Mouse (Mus musculus) ZHBTc4 (cell line): Measurements from ENCODE around the gene Rptor.

Experiments
- DNase-seq: peaks from one replicate; pipeline ENCODE4 v3.0.0-alpha.2; 2011; ENCODE audit warnings: low read depth, low spot score

Gene Rptor

DNA sequence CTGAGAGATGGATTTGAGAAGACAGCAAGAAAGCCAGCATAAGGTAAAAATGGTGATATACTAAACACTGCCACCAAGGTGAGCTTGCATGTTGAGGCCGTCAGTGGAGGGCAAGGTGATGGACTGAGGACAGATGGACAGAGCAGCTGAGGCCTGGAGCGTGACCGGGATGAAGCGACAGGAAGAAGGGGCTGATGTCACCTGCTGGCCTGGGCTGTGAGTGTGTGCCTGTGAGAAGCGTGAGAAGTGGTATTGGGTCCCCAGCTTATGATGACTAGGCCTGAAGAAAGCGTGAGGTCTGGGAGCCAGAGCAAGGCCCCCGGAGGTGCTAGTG lies 130.9 kb downstream of the Rptor start:
- no peak for DNase-seq

DNA sequence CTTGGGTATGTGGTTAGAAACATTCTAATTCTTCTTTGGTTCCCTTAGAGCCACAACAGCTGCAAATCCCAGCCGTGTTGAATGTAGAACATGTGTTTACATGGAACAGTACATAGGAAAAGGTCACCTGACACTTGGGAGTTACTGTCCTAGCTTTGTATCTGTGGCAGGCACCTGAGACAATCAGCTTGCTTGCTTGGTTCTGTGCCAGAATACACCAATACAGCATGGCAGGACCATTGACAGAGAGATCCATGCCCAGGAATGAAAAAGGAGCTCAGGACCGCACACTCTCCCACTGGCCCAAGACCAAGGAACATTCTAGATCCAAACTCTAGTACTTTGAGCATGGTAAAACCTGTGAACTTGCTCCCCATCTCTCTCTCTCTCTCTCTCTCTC lies 132.4 kb downstream of the Rptor start:
- DNase-seq, result no peak

DNA sequence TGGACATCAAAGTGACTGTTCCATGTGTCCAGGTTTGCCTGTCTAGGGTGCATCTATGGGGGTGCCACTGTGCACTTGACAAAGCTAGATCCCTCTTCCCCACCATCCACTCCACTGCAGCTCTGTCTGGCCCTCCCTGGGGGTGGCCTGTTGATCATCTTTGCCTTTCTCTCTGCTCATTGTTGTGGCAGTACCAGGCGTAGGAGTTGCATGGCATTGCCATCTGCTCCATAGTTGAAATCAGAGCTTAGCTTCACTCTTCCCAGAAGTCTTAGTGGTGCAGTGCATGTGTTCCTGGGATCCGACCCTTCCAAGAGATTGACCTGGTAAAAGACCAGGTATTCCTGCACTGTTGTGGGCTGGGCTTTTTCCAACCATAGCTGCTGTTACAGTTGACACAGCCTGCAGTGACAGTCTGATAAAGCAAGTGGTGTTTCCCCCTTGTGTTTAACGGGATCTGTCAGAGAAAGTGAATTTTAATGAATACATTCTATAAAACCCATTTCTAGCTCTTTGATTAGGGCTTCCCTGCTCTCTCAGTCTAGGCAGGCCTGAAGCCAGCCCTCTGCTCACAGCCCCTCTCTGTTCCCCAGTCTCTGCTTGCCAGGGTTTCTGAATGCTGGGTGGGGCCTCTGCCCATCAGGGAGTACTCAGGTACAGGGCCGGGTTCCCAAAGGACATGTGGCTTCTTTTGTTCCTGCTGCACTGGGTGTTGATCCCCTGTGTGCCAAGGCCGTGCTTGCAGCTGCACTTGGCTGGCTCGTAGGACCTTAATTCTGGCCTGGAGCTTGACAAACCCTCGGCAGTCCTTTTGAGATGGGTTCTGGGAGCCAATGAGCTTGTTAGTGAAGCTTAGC lies 136.5 kb downstream of the Rptor start:
- peak; percentile 73 for DNase-seq

DNA sequence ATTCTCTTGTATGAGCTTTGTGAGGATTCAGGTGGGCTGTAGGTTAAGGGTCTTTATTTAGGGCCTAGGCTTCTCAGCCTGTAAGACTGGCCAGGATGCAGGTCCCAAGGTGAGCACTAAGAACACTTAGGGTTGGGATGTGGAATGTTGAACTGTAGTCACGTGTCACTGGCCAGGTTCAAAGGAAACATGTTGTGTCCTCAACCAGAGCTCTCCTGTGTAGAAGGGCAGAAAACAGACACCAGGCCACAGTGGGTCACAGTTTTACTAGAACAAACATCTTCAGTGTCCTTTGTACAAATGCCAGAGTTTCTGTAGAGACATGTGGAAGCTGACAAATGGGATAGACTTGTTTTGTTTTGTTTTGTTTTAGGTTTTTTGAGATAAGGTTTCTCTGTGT lies 138.7 kb downstream of the Rptor start:
- DNase-seq, result no peak

DNA sequence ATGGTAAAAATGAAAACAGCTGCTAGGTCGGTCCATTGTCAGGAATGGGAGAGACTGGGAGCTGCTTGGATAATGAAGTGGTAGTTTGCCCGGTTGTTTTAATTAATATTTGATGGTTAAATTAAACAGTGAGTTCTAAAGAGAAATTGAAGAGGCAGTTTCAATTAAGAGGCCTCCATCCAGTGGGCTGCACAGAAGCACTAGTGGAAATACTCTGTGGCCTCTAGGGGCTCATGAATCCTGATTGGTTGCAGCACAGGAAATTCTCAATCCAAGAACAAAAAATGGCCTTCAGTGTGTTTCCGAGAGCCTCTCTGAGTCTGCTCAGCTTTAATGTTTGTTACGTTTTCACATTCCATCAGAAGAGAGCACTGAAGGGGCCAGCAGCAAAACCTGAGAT lies 141.7 kb downstream of the Rptor start:
- no peak for DNase-seq

DNA sequence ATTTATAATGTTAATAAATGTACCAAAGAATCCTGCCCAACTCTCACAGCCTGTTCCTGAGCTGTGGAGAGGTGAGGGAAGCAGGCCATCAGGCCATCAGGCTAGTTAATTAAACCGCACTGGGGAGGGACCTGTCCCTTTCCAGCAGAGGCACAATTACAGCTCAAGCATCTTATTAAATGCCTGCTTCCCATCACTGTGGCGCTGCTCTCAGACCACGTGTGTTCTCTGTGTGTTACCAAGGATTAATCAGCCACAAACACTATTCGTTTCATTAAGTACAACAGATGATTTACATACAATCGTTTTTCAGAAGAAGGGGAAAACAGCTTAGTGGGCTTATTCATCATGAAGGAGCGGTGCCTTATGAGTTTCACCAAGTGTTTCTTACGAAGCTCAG lies 142.6 kb downstream of the Rptor start:
- DNase-seq, result no peak

DNA sequence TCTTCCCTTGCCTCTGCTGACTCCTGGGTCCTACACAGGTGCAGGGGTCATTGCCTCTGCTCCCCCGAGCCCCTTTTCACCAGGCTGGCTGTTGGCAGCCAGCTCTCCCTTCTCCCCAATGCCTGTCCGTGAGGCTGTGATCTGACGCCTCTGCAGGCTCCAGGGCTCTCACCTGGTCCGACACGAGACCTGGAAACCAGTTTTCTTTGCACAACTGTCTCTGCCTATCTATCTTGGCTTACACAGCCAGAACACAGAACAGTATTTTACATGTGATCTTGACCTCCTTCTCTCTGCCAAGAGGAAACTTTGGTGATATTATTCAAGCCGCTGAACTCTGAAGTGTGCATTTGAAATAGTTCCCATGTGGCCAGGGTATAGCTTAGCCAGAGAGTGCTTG lies 151.8 kb downstream of the Rptor start:
- DNase-seq, result no peak

DNA sequence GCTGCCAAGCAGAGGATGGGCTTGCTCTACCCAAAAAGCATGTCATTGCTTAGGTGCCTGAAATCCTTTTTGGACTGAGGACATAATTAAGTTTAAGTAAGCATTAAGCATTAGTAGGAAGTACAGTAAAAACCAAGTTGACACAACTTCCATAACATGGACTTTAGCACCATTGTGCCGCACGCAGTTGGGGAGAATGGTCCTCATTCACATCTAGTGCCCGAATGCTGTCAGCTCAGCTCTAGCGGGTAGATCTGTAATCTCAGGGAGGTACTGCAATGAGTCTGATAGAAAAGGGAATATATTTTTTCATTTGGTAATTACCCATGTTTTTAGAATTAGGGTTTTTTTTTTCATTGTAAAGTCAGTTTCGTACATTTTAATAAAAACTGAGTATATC lies 155.5 kb downstream of the Rptor start:
- no peak for DNase-seq

DNA sequence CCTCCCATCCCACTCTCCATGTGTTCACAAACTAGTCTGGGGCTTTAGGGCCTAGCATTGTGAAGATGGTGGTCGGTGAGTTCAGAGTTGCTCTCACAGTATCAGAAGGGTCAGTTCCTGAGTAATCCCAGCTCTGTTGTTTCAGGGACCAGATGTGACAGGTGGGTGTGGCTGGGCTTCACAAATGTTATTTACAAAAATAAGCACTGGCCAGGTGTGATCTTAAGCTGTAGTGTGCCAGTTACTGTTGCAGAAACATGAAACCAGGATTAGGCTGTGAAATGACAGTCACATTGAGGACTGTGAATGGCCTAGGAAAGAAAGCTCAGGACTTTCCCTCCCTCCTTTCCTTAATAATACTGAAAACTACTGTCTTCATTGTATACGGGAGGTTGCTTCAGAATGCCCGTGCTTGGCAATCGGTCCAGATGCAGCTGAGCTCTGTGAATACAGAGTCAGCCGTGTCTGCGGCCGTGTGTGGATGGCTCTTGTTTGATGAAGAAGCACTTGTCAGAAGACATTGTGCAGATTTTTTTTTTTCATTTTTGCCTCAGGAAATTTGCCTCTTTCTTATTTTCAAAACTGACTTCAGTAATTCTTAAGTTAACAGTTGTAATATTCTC lies 156.1 kb downstream of the Rptor start:
- no peak for DNase-seq

DNA sequence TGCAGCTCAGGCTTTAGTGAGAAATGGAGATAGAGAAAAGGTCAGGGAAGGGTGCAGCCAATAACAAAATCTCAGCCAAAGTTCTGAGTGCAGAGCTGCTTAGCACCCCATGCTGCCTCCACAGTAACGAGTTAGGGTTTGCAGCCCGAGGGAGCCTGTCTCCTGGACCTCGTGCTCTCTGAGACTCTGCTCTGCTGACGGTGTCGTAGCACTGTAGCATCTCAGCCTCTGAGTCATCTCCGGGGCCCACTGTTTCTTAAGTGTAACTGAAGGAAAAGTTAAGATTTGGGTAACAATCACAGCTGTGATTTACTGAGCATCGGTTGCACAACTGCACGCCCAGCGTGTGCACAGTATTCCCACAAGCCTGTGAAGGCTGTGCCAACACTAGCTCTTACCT lies 160.2 kb downstream of the Rptor start:
- no peak for DNase-seq

DNA sequence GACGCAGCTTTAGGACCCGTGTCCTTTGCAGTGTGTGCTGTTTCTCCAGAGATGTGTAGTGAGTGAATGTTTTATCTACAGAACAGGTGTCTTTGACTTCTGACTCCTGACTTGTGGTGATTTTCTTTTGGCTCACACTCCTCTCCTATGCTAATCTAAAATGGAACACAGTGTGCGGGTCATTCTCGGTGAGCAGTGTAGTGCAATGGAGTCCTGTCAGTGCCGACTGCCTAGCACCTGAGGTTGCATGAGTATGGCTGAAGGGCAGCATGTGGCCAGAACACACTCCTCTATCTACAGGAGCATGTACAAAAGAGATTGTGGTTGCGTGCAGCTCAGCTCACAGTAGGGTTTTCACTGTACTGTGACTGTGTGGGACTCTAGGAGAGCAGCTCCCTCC lies 163.3 kb downstream of the Rptor start:
- no peak for DNase-seq

DNA sequence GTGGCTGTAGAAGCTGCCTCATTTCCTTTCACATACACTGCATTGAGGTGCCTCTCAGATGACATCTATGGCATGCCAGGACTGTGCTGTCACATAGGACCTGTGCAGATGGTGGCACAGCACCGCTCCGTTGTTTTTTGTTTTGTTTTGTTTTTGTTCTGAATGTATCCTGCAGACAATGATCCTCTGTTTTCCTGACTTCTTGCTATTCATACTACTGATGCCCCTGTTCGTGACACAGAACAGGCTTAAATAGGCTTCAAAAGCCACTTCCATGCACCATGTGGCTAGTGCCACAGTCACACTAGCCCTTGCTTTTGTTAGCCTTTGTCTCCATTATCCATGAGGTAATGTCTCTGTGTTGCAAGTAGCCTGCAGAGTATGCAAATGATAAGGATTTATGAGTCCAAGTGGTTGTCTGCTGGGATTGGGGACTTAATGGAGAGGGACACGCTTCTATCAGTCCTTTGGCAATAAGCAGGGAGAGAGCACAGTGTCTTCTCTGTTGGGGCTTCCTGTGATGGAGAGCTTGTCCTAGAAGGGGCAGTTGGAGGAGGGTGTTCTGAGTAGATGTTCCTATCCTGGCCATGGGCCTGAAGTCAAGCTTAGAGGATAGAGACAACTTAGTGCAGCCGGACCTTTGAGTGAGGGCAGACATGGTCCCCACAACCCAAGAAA lies 164.2 kb downstream of the Rptor start:
- DNase-seq, result no peak

DNA sequence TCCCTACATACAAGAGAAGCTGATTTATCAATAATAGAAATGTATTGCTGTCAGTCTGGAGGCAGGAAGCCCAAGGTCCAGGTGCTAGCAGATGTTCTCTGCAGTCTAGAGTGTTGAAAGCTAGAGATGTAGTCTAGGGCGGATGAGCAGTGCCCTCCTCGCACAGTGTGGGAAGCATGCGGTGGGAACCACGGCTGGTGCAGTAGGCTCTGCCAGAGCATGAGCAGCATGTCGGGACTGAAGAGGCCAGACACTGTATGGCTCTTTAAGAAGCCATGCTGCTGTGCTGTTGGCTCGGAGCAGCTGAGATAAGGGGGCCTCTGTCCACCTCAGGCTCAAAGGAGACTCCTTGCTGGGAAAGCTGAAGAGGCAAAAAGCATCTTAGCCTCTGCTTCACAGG lies 164.8 kb downstream of the Rptor start:
- no peak for DNase-seq

DNA sequence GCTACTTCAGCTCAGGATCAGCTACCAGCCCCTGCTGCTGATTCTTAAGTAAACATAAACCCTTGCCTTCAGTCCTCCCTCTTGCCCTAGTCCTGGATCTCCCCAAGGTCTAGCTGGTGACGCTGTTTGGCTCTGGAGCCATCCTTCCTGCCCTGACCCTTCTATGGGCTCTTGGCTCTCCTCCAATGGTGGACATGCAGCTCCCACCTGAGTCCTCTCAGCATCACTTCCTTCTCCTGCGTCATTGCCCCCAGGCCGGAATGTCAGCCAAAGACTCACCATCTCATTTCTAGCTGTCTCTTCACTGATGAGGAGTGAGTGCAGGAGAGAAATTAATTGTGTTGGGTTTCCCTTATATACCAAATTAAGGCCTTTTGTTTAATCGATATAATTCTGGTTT lies 165.8 kb downstream of the Rptor start:
- no peak for DNase-seq

DNA sequence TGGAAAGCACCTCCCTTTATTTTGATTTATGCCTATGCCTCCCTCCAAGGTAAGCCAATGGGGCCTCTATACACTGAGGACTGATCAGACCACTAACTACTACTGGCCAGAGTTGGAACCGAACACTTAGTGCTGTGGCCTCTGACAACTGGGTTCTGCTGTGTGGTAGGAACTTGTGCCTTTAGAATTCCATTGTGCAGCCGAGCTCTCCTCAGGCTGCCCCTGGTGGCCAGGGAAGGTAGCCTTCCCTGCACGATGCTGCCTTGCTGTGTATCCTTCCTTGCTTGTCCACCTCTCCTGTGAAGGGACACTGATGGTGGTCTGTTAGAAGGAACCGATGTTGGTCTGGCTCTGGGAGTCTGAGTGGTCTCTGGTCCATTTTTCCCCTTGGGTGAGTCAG lies 167.0 kb downstream of the Rptor start:
- DNase-seq, result peak; percentile 17

DNA sequence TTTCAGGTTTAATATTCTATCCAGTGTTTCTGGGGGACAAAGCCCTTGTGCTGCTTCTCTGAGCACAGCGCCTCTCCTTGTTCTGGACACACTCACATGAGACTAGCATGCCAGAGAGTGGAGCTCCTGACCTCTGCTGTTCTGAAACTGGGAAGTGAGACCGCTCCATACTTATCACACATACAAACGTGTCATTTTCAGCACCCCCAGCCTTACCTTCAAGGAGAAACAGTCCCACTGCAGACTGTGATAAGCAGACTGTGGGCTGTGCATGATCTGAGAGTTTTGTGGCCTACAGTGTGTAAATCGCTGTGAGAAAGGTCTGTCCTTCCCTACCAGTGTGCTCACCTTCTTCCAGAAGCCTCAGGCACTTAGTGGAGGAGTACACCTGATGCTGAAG lies 168.3 kb downstream of the Rptor start:
- no peak for DNase-seq

DNA sequence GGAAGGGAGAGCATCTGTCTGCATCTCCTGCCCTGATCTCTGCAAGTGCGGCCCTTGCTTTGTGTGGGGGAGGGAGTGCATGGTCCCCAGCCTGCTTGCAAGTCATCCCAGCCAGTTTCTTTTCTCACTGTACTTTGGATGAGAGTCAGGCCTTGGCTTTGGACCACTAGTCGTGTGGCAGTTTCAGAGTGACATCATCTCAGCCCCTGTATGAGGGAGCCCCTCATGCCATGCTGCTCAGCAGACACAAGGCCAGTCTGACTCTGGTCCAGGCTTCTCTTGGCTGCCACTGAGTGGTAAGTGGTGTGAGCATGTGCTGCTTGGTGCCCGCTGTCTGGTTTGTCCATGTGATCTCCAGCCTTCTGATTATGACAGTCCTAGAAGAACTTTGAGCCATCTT lies 170.2 kb downstream of the Rptor start:
- DNase-seq, result no peak

DNA sequence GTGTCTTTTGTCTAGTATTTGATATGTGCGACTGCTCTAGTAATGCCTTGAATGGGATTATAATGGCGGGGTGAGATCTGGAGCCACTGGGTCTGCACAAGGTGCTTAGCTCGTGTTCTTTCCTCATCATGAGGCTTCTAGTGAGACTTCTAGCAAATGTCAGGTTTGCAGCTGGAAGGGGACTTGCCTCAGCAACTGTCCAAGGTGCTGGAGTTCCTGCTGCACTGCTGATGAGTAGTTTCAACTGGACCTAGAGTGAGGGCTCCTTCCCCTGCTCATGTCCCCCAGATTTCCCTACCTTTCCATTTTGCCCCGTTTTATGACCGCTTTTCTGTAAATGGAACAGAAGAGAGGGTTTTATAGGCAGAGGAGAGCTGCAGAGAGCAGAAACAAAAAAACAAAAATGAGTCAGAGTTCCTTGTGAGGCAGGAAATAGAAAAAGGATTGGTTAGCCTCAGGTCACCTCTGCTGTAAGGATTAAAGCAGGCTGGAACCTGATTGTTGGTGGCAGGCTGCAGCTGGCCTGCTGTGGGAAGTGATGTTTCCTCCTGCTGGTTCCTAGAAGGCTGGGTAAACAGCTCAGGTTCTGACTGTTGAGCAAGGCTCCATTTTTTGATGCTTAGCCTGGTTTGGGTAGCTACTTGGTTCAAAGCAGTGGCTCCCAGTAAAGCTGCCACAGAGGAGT lies 172.5 kb downstream of the Rptor start:
- peak; percentile 56 for DNase-seq

DNA sequence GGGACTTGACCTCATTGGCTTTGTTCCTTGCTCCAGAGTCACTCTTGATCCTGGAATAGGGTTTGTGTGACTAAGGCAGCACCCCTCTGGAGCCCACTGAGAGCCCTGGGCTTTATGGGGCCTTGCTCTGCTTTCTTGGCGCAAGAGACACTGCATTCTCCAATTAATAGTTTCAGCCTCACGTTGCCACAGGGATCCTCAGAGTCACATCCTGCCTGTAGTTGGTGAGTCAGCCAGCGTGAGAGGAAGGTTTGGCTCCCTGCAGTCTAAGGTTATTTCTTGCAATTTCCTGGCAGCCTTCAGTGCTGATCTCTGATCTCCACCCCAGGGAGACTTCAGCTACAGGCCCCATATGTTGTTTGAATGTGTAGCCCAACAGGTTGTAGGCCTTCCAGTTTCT lies 174.5 kb downstream of the Rptor start:
- DNase-seq, result no peak

DNA sequence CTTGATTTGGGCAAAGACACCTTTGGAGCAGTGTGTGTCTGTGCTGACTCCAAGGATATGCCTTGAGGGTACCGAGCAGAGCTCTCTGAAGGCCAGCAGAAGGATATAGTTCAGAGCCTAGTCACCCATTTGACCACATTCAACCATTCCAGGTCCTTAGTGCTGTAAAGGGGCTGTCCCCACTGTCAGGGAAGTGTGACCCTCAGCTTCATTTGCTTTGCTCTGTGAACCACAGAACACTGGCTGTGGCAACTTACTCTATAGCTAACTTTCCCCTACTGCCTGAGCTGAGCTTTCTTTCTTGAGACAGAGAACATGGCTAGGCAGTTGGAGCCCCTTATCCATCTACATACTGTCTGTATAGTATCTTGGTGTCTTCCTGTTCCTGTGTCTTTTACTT lies 175.2 kb downstream of the Rptor start:
- DNase-seq, result no peak

DNA sequence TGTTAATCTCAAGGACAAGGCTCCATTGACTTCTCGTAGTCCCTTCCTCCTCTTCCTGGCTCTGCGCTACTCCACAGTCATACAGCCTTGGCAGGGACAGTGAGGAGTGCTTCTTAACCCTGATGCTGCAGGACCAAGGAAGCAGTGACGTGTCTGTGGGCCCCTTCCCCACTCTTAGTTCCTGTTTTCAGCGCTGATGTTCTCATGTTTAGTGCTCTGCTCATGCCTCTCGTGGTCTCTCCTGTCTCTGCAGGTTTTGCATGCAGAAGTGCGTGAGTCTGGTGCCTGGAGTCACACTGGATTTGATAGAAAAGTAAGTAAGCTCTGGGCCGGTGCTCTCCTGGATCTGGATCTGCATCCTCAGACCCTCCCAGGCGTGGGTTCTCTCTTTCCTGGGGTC lies 177.6 kb downstream of the Rptor start:
- no peak for DNase-seq

DNA sequence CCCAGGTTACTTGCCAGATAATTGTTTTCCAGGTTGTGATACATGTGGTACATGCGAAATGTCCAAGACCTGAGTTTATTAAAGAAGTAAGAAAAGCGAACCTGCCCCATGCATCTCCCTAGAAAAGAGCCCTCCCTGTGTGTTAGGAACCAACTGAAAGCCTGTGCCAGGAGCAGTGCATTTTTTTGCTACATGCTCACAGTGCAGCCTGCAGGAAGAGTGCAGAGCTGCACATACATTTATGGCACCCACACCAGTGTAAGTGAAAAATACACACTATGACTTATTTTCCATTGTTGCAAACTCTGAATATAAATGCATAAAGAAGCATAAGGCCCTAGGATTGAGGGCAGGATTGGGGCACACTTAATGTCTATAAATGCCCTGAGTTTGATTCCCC lies 178.5 kb downstream of the Rptor start:
- no peak for DNase-seq

DNA sequence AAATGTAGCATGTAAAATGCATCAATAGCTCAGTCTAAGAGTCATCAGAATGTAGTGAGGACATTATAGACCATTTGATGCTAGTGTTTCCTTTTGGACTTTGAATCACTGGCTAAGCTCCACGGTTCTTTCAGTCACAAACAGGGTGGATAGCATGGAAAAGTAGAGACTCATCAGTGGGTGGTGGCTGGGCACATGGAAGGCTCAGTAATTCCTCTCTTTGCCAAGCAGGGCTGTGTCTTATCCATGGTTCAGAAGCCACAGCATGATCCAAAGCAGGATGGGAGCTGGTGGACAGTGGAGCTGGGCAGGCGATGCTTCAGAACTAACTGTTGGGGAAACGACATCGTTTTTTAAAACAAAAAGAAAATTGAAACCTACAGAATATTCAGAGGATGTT lies 179.0 kb downstream of the Rptor start:
- no peak for DNase-seq
